In the genomic region with DNA sequence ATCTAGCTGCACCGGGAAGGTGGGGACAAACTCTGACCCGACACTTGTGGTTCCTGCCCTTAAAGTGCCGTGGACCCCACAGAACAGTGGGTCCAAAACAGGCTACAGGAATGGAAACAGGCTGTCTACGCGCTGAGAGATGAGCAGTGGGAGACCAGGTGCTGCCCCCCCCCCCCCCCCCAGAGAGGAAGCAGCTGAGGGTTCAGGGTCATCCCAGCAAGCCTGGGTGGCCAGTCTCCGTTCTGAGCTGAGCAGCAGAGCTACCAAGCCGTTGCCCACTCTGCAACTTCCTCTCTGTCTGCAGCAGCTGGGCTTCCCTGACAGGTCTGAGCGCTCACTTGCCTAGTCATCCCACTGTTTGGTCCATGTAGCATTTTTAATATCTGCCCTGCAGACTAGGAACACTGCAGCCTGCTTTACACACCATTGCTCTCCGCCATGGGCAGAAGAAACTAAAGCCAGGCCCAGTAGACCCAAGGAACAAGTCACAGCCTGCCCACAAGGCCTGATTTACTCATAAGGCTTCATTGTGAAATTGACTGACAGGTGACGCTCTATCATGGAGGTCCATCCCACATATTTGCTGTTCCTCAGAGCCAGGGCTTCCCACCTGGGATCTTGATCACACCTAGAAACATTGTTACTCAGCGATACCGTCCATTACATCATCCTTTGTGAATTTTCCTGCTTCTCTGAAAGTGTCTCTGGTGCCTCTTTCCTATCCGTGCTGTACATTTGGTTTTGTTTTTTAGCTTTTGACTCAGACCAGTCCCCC, we compare ENCODE assay signal across 9 mouse cellular contexts. TPM values are rescaled to one million over a fixed set of nuclear protein-coding genes. Genes with fewer than 3 reads are reported as not detected.
A peak's percentile ranks its signal among the peaks of the same experiment; 100 is the strongest.
DNase-seq lines count a peak whose midpoint lies in the region; ATAC-seq lines count a peak whose summit lies in the region.
"Had no signal": no experiment of that assay in that cellular context is flagged by ENCODE, and none has a peak within 500 bp of the region (broad histone marks: within the 10 kb centered on the region; RNA-seq: fewer than 3 reads in every experiment).

No protein-coding gene starts in this region.

- H3K36me3 ChIP-seq in kidney, embryonic 16.5 days (ENCODE audit: insufficient read depth, low read length), result no peaks in the 10 kb centered on the region
- H3K36me3 ChIP-seq in embryonic facial prominence, embryonic 10.5 days (replicated peaks), result peaks cover 5% of the 10 kb centered on the region
- no peaks in the 10 kb centered on the region for H3K36me3 ChIP-seq in hindbrain, embryonic 14.5 days (replicated peaks; ENCODE audit: control insufficient read depth, insufficient read depth)
- no peaks in the 10 kb centered on the region for H3K36me3 ChIP-seq in neural tube, embryonic 13.5 days

- H3K4me2 ChIP-seq in kidney, embryonic 16.5 days (replicated peaks; ENCODE audit: low read depth, low read length), result no peak overlapping the region
- H3K4me2 ChIP-seq in hindbrain, embryonic 14.5 days (replicated peaks), result no peak overlapping the region
- no peak overlapping the region for H3K4me2 ChIP-seq in neural tube, embryonic 13.5 days

- peak overlapping the region; percentile 20; the same call in 1 of the 2 replicates for H3K9ac ChIP-seq in kidney, embryonic 16.5 days (replicated peaks; ENCODE audit: low read length)
- H3K9ac ChIP-seq in hindbrain, embryonic 14.5 days, result no peak overlapping the region
- no peak overlapping the region for H3K9ac ChIP-seq in neural tube, embryonic 13.5 days

- no peaks in the 10 kb centered on the region for H3K27me3 ChIP-seq in kidney, embryonic 16.5 days (ENCODE audit: insufficient read depth, low read length)
- H3K27me3 ChIP-seq in embryonic facial prominence, embryonic 10.5 days (replicated peaks; ENCODE audit: low read depth, poor library complexity, severe bottlenecking), result no peaks in the 10 kb centered on the region
- H3K27me3 ChIP-seq in hindbrain, embryonic 14.5 days (ENCODE audit: control insufficient read depth, insufficient read depth, low read length), result no peaks in the 10 kb centered on the region
- no peaks in the 10 kb centered on the region for H3K27me3 ChIP-seq in neural tube, embryonic 13.5 days

- H3K9me3 ChIP-seq in kidney, embryonic 16.5 days (ENCODE audit: low read length), result no peaks in the 10 kb centered on the region
- H3K9me3 ChIP-seq in embryonic facial prominence, embryonic 10.5 days, result no peaks in the 10 kb centered on the region
- no peaks in the 10 kb centered on the region for H3K9me3 ChIP-seq in hindbrain, embryonic 14.5 days (ENCODE audit: control insufficient read depth, low read length)
- H3K9me3 ChIP-seq in neural tube, embryonic 13.5 days, result no peaks in the 10 kb centered on the region

- peaks cover 64% of the 10 kb centered on the region for H3K4me1 ChIP-seq in kidney, embryonic 16.5 days (ENCODE audit: insufficient read depth, low read length)
- H3K4me1 ChIP-seq in embryonic facial prominence, embryonic 10.5 days, result peaks cover 92% of the 10 kb centered on the region
- peaks cover 46% of the 10 kb centered on the region for H3K4me1 ChIP-seq in hindbrain, embryonic 14.5 days (replicated peaks; ENCODE audit: control insufficient read depth, insufficient read depth, low read length)
- H3K4me1 ChIP-seq in neural tube, embryonic 13.5 days (replicated peaks), result peaks cover 58% of the 10 kb centered on the region

- H3K27ac ChIP-seq in kidney, embryonic 16.5 days (ENCODE audit: low read length), result peak overlapping the region; percentile 89
- H3K27ac ChIP-seq in embryonic facial prominence, embryonic 10.5 days (replicated peaks), result peak overlapping the region; percentile 78
- peak overlapping the region; percentile 47 for H3K27ac ChIP-seq in hindbrain, embryonic 14.5 days
- H3K27ac ChIP-seq in neural tube, embryonic 13.5 days (replicated peaks), result peak overlapping the region; percentile 62

- WGBS in kidney, embryonic 16.5 days, result 62% methylated on average over 13 of the region's 13 CpGs
- WGBS in embryonic facial prominence, embryonic 10.5 days, result 73% methylated on average over 13 of the region's 13 CpGs
- 68% methylated on average over 13 of the region's 13 CpGs for WGBS in hindbrain, embryonic 14.5 days
- WGBS in neural tube, embryonic 13.5 days, result 73% methylated on average over 13 of the region's 13 CpGs

- ATAC-seq in kidney, embryonic 16.5 days (ENCODE audit: low FRiP score, low TSS enrichment), result no peak
- no peak for ATAC-seq in hindbrain, embryonic 14.5 days (ENCODE audit: low FRiP score)
- ATAC-seq in neural tube, embryonic 13.5 days (ENCODE audit: low read depth), result no peak

- DNase-seq in kidney, postnatal 36 days, result no peak
- DNase-seq in embryonic facial prominence, embryonic 10.5 days (ENCODE audit: low spot score), result no peak
- DNase-seq in hindbrain, embryonic 14.5 days (ENCODE audit: low spot score), result no peak
- DNase-seq in spleen, postnatal 14 days (ENCODE audit: low spot score in 2 of 2), result no peak
- DNase-seq in cerebellum, postnatal 36 days, result no peak
- DNase-seq: left cerebral cortex, postnatal 4 days; right cerebral cortex, postnatal 4 days had no signal

- H3K4me3 ChIP-seq in kidney, embryonic 16.5 days (ENCODE audit: low read length), result no peak overlapping the region
- no peak overlapping the region for H3K4me3 ChIP-seq in embryonic facial prominence, embryonic 10.5 days
- H3K4me3 ChIP-seq in hindbrain, embryonic 14.5 days (replicated peaks; ENCODE audit: low read length), result no peak overlapping the region
- H3K4me3 ChIP-seq in neural tube, embryonic 13.5 days, result no peak overlapping the region

RNA-seq across cellular contexts. Expression of a gene that starts 34.6 kb away (rescaled TPM):
- 22.6 and 24.7 TPM in 2 replicates for polyA plus RNA-seq in kidney, embryonic 16.5 days (2015; fragmentation: Nextera tagmentation; extraction: Ambion mirVana)
- 21.5 and 25.2 TPM in 2 replicates for polyA plus RNA-seq in embryonic facial prominence, embryonic 10.5 days (2016; fragmentation: Nextera tagmentation; extraction: Ambion mirVana)
- 14.7 and 17.5 TPM in 2 replicates for polyA plus RNA-seq in hindbrain, embryonic 14.5 days (2014; fragmentation: Nextera tagmentation; extraction: Ambion mirVana)
- polyA plus RNA-seq in neural tube, embryonic 13.5 days (2015; fragmentation: Nextera tagmentation; extraction: Ambion mirVana), result 15.0 and 18.9 TPM in 2 replicates

RNA-seq across cellular contexts. Expression of a gene that starts 55.9 kb away (rescaled TPM):
- 782 and 850 TPM in 2 replicates for polyA plus RNA-seq in kidney, embryonic 16.5 days (2015; fragmentation: Nextera tagmentation; extraction: Ambion mirVana)
- polyA plus RNA-seq in embryonic facial prominence, embryonic 10.5 days (2016; fragmentation: Nextera tagmentation; extraction: Ambion mirVana), result 522 and 534 TPM in 2 replicates
- 198 and 205 TPM in 2 replicates for polyA plus RNA-seq in hindbrain, embryonic 14.5 days (2014; fragmentation: Nextera tagmentation; extraction: Ambion mirVana)
- 217 and 273 TPM in 2 replicates for polyA plus RNA-seq in neural tube, embryonic 13.5 days (2015; fragmentation: Nextera tagmentation; extraction: Ambion mirVana)
